Mouse (Mus musculus) embryo, embryonic 11.5 days (tissue): ENCODE measurements around the gene Olfr1135.

Experiments
- DNase-seq: peaks from one replicate; pipeline ENCODE4 v3.0.0-alpha.2; 2012; ENCODE audit warnings: low read depth, low spot score

Gene Olfr1135

DNA sequence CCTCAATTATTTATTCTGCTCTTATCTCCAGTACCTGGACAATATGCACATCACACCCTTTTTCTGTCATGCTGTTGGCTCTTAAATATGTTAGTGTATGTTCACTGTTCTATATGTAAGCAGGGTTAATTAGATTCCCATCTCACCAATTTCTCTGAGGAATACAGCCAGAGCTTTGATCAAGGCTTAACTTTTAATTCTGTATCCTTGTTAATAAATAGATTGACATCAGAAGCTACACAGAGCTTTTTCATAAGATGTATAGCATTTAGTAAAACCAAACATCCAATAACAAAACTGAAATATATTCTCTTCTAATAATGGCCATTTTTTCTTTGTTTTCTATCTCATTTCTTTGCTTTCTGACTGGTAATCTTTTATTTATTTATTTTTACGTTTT, at the start of gene Olfr1135:
Gene Olfr1135 (minus strand): TSS at position 101 of the 400 bp plus-strand sequence.
- DNase-seq = no peak

DNA sequence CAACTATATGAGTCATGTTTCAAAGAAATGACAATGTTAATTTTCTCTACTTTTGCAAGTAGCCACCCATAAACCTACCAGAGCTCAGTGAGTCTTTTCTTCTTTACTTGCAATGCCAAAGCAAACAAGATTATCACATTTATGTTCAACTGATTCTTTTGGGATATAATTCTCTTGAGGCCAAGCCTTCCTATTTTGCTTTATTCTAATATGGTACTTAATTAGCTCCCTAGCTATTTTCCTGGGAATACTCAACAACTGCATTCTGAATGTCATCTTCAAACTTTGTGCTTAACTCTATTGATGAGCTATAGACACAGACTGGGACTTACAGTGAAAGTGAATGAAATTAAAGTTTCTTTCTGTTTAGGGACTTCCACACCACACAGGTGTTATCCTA, 39.6 kb upstream of the Olfr1135 start, which contains the start of gene Olfr1137:
Gene Olfr1137 (minus strand): TSS at position 101 of the 400 bp plus-strand sequence.
- DNase-seq = no peak

DNA sequence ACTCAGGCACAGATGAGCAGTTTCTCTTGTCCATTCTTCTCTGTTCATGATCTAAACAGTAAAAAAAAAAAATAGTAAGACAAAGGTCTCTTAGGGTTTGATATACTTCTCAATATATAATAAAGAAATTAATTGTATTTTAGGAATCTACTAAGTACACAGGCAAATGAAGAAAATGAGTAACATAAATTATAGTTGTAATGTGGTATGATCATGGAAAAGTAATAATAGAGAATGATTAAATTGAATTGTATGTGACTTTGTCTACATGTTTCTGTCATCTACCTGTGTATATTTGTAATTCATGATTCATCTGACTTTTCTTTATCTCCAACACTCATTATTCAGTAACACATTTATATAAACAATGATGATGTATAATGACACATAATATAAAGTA, 20.4 kb upstream of the Olfr1135 start, which contains the start of gene Olfr1136:
Gene Olfr1136 (minus strand): TSS at position 101 of the 400 bp plus-strand sequence.
- DNase-seq = no peak

DNA sequence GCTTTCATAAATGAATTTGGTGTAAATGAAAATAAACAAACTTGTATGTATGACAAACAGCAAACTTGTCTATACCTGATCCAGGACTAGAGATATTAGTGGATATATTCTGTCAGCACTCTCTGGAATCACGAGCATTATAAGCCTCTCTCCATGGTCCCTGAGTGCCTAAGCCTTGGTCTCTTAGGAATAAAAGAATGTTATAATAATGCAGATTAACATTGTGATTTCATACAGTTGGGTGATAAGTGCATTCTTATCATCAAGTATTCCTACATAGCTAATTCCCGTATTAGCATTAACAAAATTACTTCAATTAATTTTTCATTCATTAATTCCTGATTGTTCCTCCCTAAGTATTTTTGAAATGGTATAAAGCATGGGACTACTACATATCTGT, 15.1 kb downstream of the Olfr1135 start, which contains the start of gene Olfr1134:
Gene Olfr1134 (minus strand): TSS at position 101 of the 400 bp plus-strand sequence.
- DNase-seq = no peak

DNA sequence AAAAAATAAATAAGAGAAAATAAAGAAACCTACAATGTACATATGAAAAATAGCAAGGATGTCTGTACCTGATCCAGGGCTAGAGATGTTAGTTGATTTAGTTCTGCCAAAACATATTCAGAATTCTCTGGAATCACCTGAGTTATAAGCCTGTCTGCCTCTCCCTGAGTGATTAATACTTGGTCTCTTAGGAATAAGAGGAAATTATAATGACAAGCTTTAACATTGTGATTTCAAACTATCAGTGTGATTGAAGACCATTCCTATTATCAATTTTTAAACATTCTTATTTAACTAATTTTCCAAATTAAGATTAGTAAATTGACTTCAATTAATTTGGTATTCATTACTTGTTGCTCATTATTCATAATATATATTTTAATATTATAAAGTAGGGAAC, 26.2 kb downstream of the Olfr1135 start, which contains the start of gene Olfr1133:
Gene Olfr1133 (minus strand): TSS at position 101 of the 400 bp plus-strand sequence.
- no peak for DNase-seq

DNA sequence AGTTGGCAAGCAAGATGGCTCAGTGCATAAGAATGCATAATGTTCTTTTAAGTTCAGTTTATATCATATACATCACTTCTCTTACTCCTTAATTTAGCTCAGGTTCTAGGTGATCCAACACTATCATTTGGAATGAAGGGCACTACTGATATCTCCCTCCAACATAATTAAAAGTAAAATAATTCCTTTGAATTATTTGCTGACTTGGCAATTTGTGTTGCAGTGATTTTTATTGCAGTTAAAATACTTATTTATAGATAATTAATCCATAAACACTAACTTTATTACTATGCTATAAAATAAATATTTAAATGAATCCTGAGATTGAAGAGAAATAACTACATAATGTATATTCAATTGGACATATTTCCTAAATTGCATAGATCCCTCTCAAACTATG, 31.0 kb downstream of the Olfr1135 start:
- no peak for DNase-seq

DNA sequence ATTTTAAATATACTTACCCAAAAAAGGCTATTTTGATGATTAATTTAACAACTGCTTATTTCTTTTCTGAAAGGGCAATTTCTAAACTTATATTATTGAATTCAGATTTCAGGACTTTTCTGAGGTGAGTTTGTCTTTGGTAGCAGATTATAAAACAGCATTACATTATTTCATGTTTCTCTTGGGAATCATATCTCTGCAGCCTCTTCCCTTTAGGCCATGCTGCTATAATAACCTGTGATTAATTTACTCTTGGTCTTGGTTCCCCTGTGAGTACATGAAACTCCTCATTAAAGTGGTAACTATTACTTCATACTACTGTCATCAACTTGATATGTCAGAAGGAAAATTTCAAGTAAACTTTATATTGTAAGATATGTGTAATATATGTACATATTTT, 36.0 kb downstream of the Olfr1135 start, which contains the start of gene Olfr1132:
Gene Olfr1132 (minus strand): TSS at position 101 of the 400 bp plus-strand sequence.
- no peak for DNase-seq

DNA sequence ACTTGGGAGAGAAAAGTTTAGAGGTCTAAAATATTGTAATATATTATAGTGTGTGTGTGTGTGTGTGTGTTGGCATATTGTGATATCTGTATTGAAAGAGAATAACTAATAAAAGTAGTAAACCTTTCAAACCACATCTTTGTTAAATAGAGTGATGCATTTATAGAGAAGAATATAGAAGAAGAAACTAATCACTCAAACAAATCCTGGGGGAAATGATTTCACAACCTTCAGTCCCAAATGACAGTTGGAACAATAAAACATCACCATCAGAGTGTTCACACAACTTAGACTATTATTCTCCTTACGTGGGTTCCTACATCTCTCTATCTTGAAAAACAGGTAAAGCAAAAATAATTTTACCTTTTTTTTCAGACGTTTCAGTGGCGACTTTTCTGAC, 46.7 kb downstream of the Olfr1135 start, which contains the start of gene Olfr1131:
Gene Olfr1131 (plus strand): TSS at position 301 of the 400 bp plus-strand sequence.
- DNase-seq = no peak
